Mouse (Mus musculus) stomach, postnatal 0 days (tissue): ENCODE data around the gene Lsamp.

Experiments used
- CTCF ChIP-seq: IDR thresholded peaks from 2 replicates; pipeline ENCODE4 v1.5.1; 2016; ENCODE audit warnings: antibody characterized with exemption, low read depth, mild to moderate bottlenecking, moderate library complexity
- EP300 ChIP-seq: optimal IDR thresholded peaks from 2 replicates; pipeline ENCODE3; 2016; ENCODE audit warnings: antibody characterized with exemption

GRCm38 (mm10) chr16:40509146-40510030 is 525.2 kb downstream of the Lsamp start:
- TF ChIP-seq CTCF, result no peak
- no peak for TF ChIP-seq EP300
